Mouse (Mus musculus) lung, embryonic 16.5 days (tissue): Measurements from ENCODE around the gene Abcf2. TPM values are rescaled to one million over a fixed set of nuclear protein-coding genes. Genes with fewer than 3 reads are reported as not detected.

ENCODE experiments used
- ATAC-seq: fragments of 200-750 bp; cut with Nextera tagmentation; 2 replicates; pipeline ENCODE4 v1.8.0; 2017; ENCODE audit warnings: low read depth, mild to moderate bottlenecking, moderate library complexity
- H3K27ac ChIP-seq: fragments of 300-500 bp; sonication (generic); 2 replicates; pipeline ENCODE4 v1.5.1; 2014; ENCODE audit warnings: mild to moderate bottlenecking, control low read depth, low read length
- H3K27me3 ChIP-seq: fragments of 300-500 bp; sonication (generic); 2 replicates; pipeline ENCODE4 v1.6.1; 2014; ENCODE audit warnings: low read depth, low read length, mixed read lengths; ENCODE audit not compliant: control insufficient read depth, insufficient read depth
- H3K36me3 ChIP-seq: fragments of 300-500 bp; sonication (generic); 2 replicates; pipeline ENCODE4 v1.6.1; 2014; ENCODE audit warnings: low read length; ENCODE audit not compliant: control insufficient read depth, insufficient read depth
- H3K4me1 ChIP-seq: fragments of 300-500 bp; sonication (generic); replicated peaks from 2 replicates; pipeline ENCODE4 v1.6.1; 2014; ENCODE audit warnings: low read length, mixed read lengths; ENCODE audit not compliant: control insufficient read depth, insufficient read depth
- H3K4me2 ChIP-seq: fragments of 300-500 bp; sonication (generic); 2 replicates; pipeline ENCODE4 v1.6.1; 2014; ENCODE audit warnings: low read depth, low read length, control low read depth
- H3K4me3 ChIP-seq: fragments of 300-500 bp; sonication (generic); 2 replicates; pipeline ENCODE4 v1.5.1; 2014; ENCODE audit warnings: mild to moderate bottlenecking, low read length, control low read depth
- H3K9ac ChIP-seq: fragments of 300-500 bp; sonication (generic); 2 replicates; pipeline ENCODE4 v1.6.1; 2014; ENCODE audit warnings: low read length, control low read depth
- H3K9me3 ChIP-seq: fragments of 300-500 bp; sonication (generic); 2 replicates; pipeline ENCODE4 v1.6.1; 2016; ENCODE audit warnings: low read length; ENCODE audit not compliant: control insufficient read depth
- WGBS: fragments of 180-500 bp; shearing (Covaris S2); extraction: QIAGEN DNeasy Blood & Tissue Kit; methylation state at CpG from one replicate; pipeline ENCODE4 v1.1.7; 2014; 5-methylcytosine and 5-hydroxymethylcytosine counted together
- polyA plus RNA-seq: library from polyadenylated mRNA; unstranded; fragments of >200 nt; fragmentation: Nextera tagmentation; extraction: Ambion mirVana; gene quantifications from 2 replicates; pipeline ENCODE4 v1.2.1, GENCODE M21; 2015

Abcf2 gene
- polyA plus RNA-seq, 1 experiment from 2014 or later = 93.4 TPM

DNA sequence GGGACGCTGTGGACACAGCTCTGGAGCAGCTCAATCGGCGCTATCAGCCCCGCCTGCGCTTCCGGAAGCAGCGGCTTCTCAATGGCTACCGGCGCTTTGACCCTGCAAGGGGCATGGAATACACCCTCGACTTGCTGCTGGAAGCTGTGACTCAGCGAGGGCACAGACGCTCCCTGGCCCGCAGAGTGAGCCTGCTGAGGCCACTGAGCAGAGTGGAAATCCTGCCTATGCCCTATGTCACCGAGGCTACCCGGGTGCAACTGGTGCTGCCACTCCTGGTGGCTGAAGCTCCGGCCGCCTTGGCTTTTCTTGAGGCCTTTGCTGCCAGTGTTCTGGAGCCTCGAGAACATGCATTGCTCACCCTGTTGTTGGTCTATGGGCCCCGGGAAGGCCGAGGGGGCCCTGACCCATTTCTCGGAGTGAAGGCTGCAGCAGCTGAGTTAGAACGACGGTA is 14.0 kb upstream of the Abcf2 start:
- Histone ChIP-seq H3K9ac (peak overlapping the region; percentile 37), H3K9me3 (no peaks in the 10 kb centered on the region), H3K36me3 (peaks cover 38% of the 10 kb centered on the region), H3K27me3 (no peaks in the 10 kb centered on the region), H3K4me3 (no peak overlapping the region; the same call in 1 of the 2 replicates), H3K4me2 (peak overlapping the region; percentile 17), H3K4me1 (peaks cover 20% of the 10 kb centered on the region), H3K27ac (no peak overlapping the region)
- WGBS = 40% methylated on average over 23 of the region's 23 CpGs
- ATAC-seq = no peak

DNA sequence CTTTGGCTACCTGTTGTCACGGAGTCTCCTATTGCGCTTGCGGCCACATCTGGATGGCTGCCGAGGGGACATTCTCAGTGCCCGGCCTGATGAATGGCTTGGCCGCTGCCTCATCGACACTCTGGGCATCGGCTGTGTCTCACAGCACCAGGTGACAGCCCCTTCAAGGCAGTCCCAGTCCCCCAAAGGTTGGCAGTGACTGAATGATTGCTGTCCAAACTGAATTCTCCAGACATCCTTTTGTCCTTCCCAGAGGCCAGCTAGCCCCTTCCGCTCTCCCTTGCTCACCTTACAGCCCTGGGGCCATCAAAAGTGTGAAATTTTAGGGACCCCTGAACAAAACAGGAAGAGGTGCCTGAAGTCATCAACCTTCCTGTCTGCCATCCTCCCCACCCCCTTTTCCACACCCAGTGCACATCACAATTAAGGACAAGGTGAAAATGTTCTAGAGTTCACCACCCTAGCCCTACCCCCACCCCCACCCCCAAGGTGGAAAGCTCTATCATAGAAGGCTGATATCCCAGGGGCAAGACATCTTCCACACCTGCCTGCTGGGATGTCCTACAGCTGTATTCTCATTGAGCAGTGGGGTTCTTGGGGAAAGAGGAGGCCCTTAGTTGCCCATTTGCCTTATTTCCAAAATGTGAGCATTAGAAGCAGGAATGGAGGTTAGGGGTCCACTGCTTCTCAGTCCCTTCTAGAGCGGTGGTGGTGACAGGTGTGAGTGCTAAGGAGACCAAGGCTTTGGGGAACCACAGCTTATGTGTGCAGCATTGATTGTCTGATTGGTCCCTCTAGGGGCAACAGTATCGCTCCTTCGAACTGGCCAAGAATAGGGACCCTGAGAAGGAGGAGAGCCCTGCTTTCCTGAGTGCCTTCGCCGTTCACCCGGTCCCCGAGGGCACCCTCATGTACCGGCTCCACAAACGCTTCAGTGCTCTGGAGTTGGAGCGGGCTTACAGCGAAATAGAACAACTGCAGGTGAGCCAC is 12.5 kb upstream of the Abcf2 start:
- 90% methylated on average over 20 of the region's 20 CpGs for whole genome bisulfite sequencing
- ATAC-seq = no peak
- peaks cover 34% of the 10 kb centered on the region for H3K36me3 ChIP-seq

DNA sequence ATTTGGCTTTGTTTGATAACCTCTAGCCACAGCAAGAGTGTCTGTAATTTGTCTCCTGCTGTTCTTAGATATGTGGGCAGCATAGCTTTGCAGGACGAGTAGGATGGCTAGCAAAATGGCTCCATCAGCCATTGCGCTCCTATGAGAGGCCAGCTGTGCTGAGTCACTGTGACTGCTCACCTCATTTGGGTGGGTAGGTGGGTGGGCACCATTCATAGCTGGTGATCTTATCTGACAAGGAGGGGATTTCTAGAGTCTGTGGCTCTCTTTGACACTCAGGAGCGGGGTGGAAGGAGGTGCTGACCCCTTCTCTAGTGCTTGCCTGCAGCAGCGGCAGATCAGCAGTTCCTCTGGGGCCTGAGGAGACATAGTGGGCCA is 9.9 kb upstream of the Abcf2 start:
- Histone ChIP-seq H3K9me3 (no peaks in the 10 kb centered on the region), H3K4me1 (peaks cover 22% of the 10 kb centered on the region), H3K9ac (peak overlapping the region; percentile 77), H3K36me3 (peaks cover 17% of the 10 kb centered on the region), H3K27ac (no peak overlapping the region), H3K4me3 (peak overlapping the region; percentile 76), H3K27me3 (no peaks in the 10 kb centered on the region), H3K4me2 (peak overlapping the region; percentile 84)
- ATAC-seq = peak; percentile 11; the same call in 1 of the 2 replicates
- 11% methylated on average over 4 of the region's 4 CpGs for WGBS

More for the DNA sequence above, 12.5 kb upstream of the Abcf2 start:
- no peaks in the 10 kb centered on the region for H3K9me3 ChIP-seq
- H3K9ac ChIP-seq = no peak overlapping the region
- H3K4me3 ChIP-seq = no peak overlapping the region
- no peak overlapping the region for H3K4me2 ChIP-seq
- no peaks in the 10 kb centered on the region for H3K27me3 ChIP-seq
- peaks cover 23% of the 10 kb centered on the region for H3K4me1 ChIP-seq
- no peak overlapping the region for H3K27ac ChIP-seq

DNA sequence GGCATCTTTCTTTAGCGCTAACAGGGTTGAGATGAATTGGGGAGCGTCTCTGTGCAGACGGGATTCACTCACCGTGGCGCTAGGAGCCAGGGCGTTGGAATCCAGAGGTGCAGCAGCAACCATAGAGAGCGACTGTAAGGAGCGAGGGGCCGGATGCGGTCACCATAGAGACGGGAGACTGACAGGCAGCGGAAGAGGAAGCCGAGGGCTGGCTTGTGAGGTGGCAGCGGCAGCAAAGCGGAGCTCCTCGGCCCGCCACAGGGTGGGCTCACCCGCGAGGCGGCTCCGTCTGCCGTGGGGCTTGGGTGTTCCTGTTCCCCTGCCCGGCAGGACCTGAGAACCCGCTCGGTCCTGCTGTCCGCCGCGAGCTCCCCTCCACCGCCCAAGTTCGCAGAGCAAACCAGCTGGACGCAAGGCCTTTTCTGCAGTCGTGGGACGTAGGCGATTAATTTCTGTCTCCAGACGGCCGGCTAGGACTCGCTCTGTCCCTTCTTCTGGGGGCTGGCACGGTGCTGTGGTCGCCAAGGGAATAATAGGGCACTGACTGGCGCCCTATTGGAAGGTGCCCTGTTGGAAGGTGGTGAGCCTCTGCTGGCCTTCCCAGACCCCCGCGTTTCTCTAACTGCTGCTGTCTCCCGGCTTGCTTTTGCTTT is 9.4 kb upstream of the Abcf2 start, which contains the start of gene Chpf2:
Chpf2 (plus strand) TSS at position 195 of the 653 bp plus-strand sequence.
- Histone ChIP-seq H3K4me1 (peaks cover 18% of the 10 kb centered on the region), H3K4me3 (peak within 1 kb of the TSS; percentile 76), H3K9ac (peak within 1 kb of the TSS; percentile 77), H3K27ac (0 out of 2 replicates have a peak within 1 kb of the TSS, but pooled peaks have one; percentile 2), H3K9me3 (no peaks in the 10 kb centered on the region), H3K36me3 (peaks cover 15% of the 10 kb centered on the region), H3K4me2 (peak within 1 kb of the TSS; percentile 84), H3K27me3 (no peaks in the 10 kb centered on the region)
- peak; percentile 91 for ATAC-seq
- under 1% methylated on average over 43 of the region's 43 CpGs for WGBS

DNA sequence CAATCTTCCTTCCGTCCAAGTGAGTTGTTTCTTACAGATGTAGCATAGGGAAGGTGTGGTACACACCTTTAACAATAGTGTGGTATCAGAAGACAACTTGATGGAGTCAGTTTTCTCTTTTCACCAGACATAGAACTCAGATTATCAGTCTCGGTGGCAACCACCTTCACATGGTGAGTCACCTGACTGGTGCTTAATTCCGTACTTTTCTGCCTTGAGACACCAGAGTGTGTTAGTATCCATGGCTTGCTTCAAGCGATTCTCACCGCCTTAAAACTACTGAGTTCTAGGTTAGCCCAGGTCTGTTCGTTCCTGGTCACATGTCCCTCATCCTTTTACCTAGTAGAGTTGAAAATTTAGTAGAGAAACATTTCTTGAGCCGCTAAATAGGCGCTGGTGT is 8.8 kb upstream of the Abcf2 start:
- 0 out of 2 replicates have a peak, but pooled peaks have one; percentile 19 for ATAC-seq
- Histone ChIP-seq H3K4me3 (peak overlapping the region; percentile 76), H3K27me3 (no peaks in the 10 kb centered on the region), H3K27ac (no peak overlapping the region), H3K36me3 (peaks cover 12% of the 10 kb centered on the region), H3K4me1 (peaks cover 18% of the 10 kb centered on the region), H3K9me3 (no peaks in the 10 kb centered on the region), H3K9ac (peak overlapping the region; percentile 77), H3K4me2 (peak overlapping the region; percentile 84)
- 11% methylated on average over 8 of the region's 8 CpGs for WGBS

DNA sequence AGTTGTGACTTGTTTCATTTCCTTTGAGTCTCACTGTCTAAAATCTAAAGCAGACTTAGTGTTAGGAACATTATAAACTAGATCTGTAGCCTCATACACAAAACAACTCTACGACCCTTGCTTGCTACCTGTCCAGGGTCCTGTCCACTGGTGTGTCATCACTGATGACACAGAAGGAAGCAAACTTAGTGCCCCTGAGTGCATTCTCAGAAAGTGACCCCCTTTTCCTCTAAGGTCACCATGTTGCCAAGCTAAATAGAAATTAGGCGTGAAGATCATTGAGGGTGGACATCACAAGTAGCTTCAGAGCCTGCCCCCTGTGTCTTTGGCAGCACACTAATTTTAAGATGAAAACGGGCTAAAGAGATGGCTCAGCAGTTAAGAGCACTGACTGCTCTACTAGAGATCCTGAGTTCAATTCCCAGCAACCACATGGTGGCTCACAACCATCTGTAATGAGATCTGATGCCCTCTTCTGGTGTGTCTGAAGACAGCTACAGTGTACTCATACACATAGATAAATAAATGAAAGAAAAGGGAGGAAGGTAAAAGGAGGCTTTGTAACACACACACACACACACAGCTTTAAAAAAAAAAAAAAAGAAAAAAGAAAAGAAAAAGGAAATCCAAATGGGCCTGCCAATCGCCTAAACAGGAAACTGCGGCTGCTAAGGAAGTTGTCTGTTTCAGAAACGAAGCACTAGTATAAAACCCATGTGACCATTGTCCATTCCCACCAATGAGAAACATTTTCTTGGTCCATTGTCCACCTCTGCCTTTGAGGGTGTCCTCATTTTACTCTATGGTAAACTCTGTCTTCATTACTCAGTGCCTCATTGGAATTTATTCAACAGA is 1.1 kb upstream of the Abcf2 start:
- Histone ChIP-seq H3K9me3 (no peaks in the 10 kb centered on the region), H3K36me3 (peaks cover 11% of the 10 kb centered on the region), H3K9ac (peak overlapping the region; percentile 71), H3K27ac (peak overlapping the region; percentile 94), H3K27me3 (no peaks in the 10 kb centered on the region), H3K4me2 (peak overlapping the region; percentile 80), H3K4me1 (peaks cover 12% of the 10 kb centered on the region), H3K4me3 (peak overlapping the region; percentile 88)
- 60% methylated on average over 6 of the region's 6 CpGs for WGBS
- no peak for ATAC-seq

DNA sequence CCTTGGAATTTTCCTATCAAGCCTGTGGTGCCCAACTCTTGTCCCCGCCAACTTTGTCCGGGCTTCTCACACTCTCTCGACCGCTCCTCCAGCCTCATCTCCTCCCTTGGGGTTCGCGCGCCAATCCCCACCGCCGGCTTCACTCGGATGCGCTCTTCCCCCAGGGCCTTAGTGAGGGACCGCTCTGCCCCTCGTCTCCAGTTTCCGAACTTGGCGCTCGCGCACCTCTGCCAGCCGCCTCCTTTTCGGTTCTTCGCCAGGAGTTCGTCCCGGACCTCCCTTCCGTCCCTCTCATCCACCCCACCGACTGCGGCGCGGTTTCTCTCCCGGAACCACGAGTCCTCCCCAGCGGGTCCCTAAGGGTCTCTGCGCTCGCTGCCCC is 475 bp downstream of the Abcf2 start:
- Histone ChIP-seq H3K4me3 (peak overlapping the region; percentile 88), H3K27ac (peak overlapping the region; percentile 94), H3K4me1 (peaks cover 12% of the 10 kb centered on the region), H3K36me3 (peaks cover 23% of the 10 kb centered on the region), H3K27me3 (no peaks in the 10 kb centered on the region), H3K9ac (peak overlapping the region; percentile 88), H3K4me2 (peak overlapping the region; percentile 84), H3K9me3 (no peaks in the 10 kb centered on the region)
- under 1% methylated on average over 32 of the region's 32 CpGs for WGBS
- ATAC-seq = peak; percentile 15

DNA sequence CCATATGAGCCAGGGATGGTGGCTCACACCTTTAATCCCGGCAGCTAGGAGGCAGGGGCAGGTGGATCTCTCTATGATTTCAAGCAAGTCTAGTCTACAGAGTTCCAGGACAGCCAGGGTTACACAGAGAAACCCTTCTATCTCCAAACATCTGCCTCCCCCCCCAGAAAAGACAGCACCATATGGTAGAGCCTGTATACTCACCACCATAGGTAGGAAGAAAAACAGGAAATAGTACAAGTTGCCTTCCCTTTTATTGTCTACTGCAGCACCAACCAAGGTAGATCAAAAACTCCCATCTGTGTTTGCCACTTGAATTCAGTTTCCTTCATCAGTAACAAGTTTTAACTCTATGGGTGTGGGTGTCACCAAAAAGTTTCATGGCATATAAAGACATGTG is 1.3 kb downstream of the Abcf2 start:
- ATAC-seq = no peak
- no peak overlapping the region for H3K9ac ChIP-seq

More for the DNA sequence above, 1.3 kb downstream of the Abcf2 start:
- 88% methylated on average over 1 of the region's 1 CpGs for WGBS
- peak overlapping the region; percentile 84 for H3K4me2 ChIP-seq
- no peaks in the 10 kb centered on the region for H3K9me3 ChIP-seq
- no peaks in the 10 kb centered on the region for H3K27me3 ChIP-seq
- H3K4me1 ChIP-seq = peaks cover 12% of the 10 kb centered on the region
- no peak overlapping the region for H3K27ac ChIP-seq
- H3K36me3 ChIP-seq = peaks cover 30% of the 10 kb centered on the region
- peak overlapping the region; percentile 88 for H3K4me3 ChIP-seq
